Mouse (Mus musculus) embryonic fibroblast, embryonic 13.5 days (primary cell): Measurements from ENCODE around the gene Kif13a. TPM values are rescaled to one million over a fixed set of nuclear protein-coding genes. Genes with fewer than 3 reads are reported as not detected.

ENCODE experiments used
- H3K27ac ChIP-seq: 2 replicates; pipeline ENCODE4 v1.5.1; 2012; ENCODE audit warnings: low read length, control low read depth, inconsistent platforms; ENCODE audit not compliant: insufficient read depth
- H3K4me1 ChIP-seq: 2 replicates; pipeline ENCODE4 v1.6.1; 2011; ENCODE audit warnings: low read length; ENCODE audit not compliant: control insufficient read depth, insufficient read depth
- H3K4me3 ChIP-seq: 2 replicates; pipeline ENCODE4 v1.5.1; 2011; ENCODE audit warnings: mild to moderate bottlenecking, control low read depth, low read length; ENCODE audit not compliant: insufficient read depth
- CTCF ChIP-seq: IDR thresholded peaks from 2 replicates; pipeline ENCODE4 v1.5.1; 2011; ENCODE audit warnings: mild to moderate bottlenecking, control low read depth, low read length, moderate library complexity, borderline replicate concordance; ENCODE audit not compliant: insufficient read depth
- POLR2A ChIP-seq: IDR thresholded peaks from 2 replicates; pipeline ENCODE4 v1.6.1; 2011; ENCODE audit warnings: low read depth, mild to moderate bottlenecking, control low read depth, low read length, moderate library complexity
- polyA plus RNA-seq: library from polyadenylated mRNA; stranded (reverse); fragments of >200 nt; gene quantifications from 2 replicates; pipeline ENCODE4 v1.2.4, GENCODE M21; 2011; ENCODE audit warnings: low read depth; ENCODE audit not compliant: missing spikeins, insufficient read length

The Kif13a gene
- polyA plus RNA-seq, 1 experiment = 32.5 TPM

- TF ChIP-seq CTCF = no peak
- no peak for TF ChIP-seq POLR2A
- Histone ChIP-seq H3K4me1 (no peaks in the 10 kb centered on the region), H3K27ac (no peak overlapping the region), H3K4me3 (no peak overlapping the region)
Measured at GRCm38 (mm10) chr13:46888150-46888683, 41.5 kb downstream of the Kif13a start.

- TF ChIP-seq POLR2A (no peak), CTCF (no peak)
- no peaks in the 10 kb centered on the region for H3K4me1 ChIP-seq
Measured at GRCm38 (mm10) chr13:46886497-46887261, 43.0 kb downstream of the Kif13a start.

GRCm38 (mm10) chr13:46885759-46886060, 44.0 kb downstream of the Kif13a start:
- Histone ChIP-seq H3K4me3 (no peak overlapping the region), H3K27ac (no peak overlapping the region), H3K4me1 (no peaks in the 10 kb centered on the region)
- TF ChIP-seq POLR2A (no peak), CTCF (no peak)

More at GRCm38 (mm10) chr13:46886497-46887261, 43.0 kb downstream of the Kif13a start:
- Histone ChIP-seq H3K27ac (no peak overlapping the region), H3K4me3 (no peak overlapping the region)

- no peak overlapping the region for H3K27ac ChIP-seq
- TF ChIP-seq POLR2A = no peak
- no peaks in the 10 kb centered on the region for H3K4me1 ChIP-seq
Measured at GRCm38 (mm10) chr13:46884898-46885758, 44.5 kb downstream of the Kif13a start.

GRCm38 (mm10) chr13:46883976-46884375, 45.7 kb downstream of the Kif13a start:
- H3K27ac ChIP-seq = no peak overlapping the region
- TF ChIP-seq CTCF (no peak), POLR2A (no peak)

More at GRCm38 (mm10) chr13:46884898-46885758, 44.5 kb downstream of the Kif13a start:
- H3K4me3 ChIP-seq = no peak overlapping the region

GRCm38 (mm10) chr13:46883381-46883780, 46.3 kb downstream of the Kif13a start:
- Histone ChIP-seq H3K4me1 (no peaks in the 10 kb centered on the region), H3K4me3 (no peak overlapping the region), H3K27ac (no peak overlapping the region)
- TF ChIP-seq CTCF (no peak), POLR2A (no peak)

More at GRCm38 (mm10) chr13:46883976-46884375, 45.7 kb downstream of the Kif13a start:
- Histone ChIP-seq H3K4me3 (no peak overlapping the region), H3K4me1 (no peaks in the 10 kb centered on the region)

- H3K4me3 ChIP-seq = no peak overlapping the region
- no peaks in the 10 kb centered on the region for H3K4me1 ChIP-seq
- no peak for TF ChIP-seq POLR2A
- no peak for TF ChIP-seq CTCF
- H3K27ac ChIP-seq = no peak overlapping the region
Measured at GRCm38 (mm10) chr13:46880736-46881135, 48.9 kb downstream of the Kif13a start.

- no peak for TF ChIP-seq CTCF
- TF ChIP-seq POLR2A = no peak
- Histone ChIP-seq H3K4me3 (no peak overlapping the region), H3K27ac (no peak overlapping the region), H3K4me1 (no peaks in the 10 kb centered on the region)
Measured at GRCm38 (mm10) chr13:46880243-46880642, 49.4 kb downstream of the Kif13a start.

GRCm38 (mm10) chr13:46877049-46877448, 52.6 kb downstream of the Kif13a start:
- H3K4me3 ChIP-seq = no peak overlapping the region
- H3K4me1 ChIP-seq = no peaks in the 10 kb centered on the region
- TF ChIP-seq CTCF (no peak), POLR2A (no peak)
- H3K27ac ChIP-seq = no peak overlapping the region

GRCm38 (mm10) chr13:46875377-46875776, 54.3 kb downstream of the Kif13a start:
- Histone ChIP-seq H3K27ac (no peak overlapping the region), H3K4me3 (no peak overlapping the region), H3K4me1 (no peaks in the 10 kb centered on the region)
- TF ChIP-seq POLR2A (no peak), CTCF (no peak)
